Mouse (Mus musculus): ENCODE measurements at regions not wholly inside any gene's neighbourhood (a gene's known extent, or its start where the extent isn't known, plus 50 kb on each side); places are given as distances from the start of the nearest gene placed in this dataset.

DNA sequence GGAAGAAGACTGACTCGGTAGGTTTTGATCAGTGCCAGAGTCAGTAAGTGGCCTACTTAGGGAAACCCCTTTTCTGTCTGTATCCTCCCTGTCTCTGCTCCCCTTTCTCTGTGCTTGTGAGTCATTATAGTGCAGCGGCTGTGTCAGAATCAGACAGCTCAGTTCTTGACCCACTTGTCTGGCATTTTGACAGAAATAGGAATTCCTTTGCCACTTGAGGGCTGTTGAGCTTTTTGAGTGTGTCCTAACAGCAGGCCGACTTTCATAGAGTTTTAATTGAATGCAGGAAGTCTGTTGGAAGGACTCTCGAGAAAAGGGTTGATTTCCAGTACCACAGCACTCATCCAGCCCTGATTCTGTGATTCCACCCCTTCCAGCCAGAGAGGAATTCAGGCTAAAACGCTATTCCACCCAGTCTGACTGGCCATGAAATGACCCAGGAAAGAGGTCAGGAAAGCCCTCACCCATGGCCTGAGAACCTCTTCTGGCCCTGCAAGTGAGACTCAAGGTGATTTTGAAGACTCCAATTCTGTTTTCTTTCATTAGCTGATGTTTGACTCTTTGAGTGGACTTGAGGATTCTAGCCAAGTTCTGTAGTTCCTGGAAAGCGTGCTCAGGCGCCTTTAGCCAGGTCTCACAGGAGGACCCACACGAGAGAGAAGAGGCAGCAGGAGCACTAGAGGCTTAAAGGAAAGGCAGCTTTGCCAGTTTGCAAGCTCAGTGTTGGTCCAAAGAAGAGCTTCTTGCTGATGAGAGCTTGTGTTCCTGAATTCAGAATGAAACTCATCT lies 95.6 kb upstream of the Opcml start:
- H3K36me3 ChIP-seq (ENCODE audit: control insufficient read depth, insufficient read depth, low read length): no peaks in the 10 kb centered on the region
- TF ChIP-seq POLR2A (IDR thresholded peaks at IDR 0.05; ENCODE audit: control insufficient read depth, low read depth, low read length): no peak
- TF ChIP-seq CTCF (IDR thresholded peaks at IDR 0.05; ENCODE audit: control insufficient read depth, insufficient read depth, insufficient replicate concordance, low read depth, low read length): no peak
- H3K4me1 ChIP-seq (ENCODE audit: control insufficient read depth, insufficient read depth, low read length): no peaks in the 10 kb centered on the region
- no peak overlapping the region for H3K27ac ChIP-seq (ENCODE audit: control insufficient read depth, insufficient read depth, low read depth, low read length)
- no peaks in the 10 kb centered on the region for H3K27me3 ChIP-seq (ENCODE audit: control insufficient read depth, insufficient read depth, low read length)
- H3K4me3 ChIP-seq (ENCODE audit: control insufficient read depth, low read depth, low read length): no peak overlapping the region

DNA sequence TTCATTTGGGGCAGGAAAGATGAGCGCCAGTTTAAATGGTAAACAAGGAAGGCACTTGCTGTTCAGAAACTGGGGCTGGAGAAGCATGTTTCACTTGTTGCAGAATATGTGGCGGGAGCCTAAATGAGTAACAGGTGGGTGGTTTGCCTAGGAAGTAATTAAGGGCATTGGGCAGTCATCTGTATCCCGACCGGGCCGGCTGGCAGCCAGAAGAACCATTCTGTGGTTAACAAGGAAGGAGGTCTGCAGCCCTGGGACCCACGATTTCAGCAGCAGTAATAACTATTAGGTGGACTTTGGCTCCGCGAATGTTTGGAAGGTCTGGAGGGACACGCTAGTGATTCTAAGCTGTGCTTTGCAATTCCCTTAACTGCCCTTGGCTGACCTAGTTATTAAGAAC lies 89.0 kb upstream of the Opcml start:
- no peak overlapping the region for H3K4me3 ChIP-seq (ENCODE audit: control insufficient read depth, low read depth, low read length)
- TF ChIP-seq CTCF (IDR thresholded peaks at IDR 0.05; ENCODE audit: control insufficient read depth, insufficient read depth, insufficient replicate concordance, low read depth, low read length) (no peak), POLR2A (IDR thresholded peaks at IDR 0.05; ENCODE audit: control insufficient read depth, low read depth, low read length) (no peak)
- H3K36me3 ChIP-seq (ENCODE audit: control insufficient read depth, insufficient read depth, low read length): no peaks in the 10 kb centered on the region
- H3K4me1 ChIP-seq (ENCODE audit: control insufficient read depth, insufficient read depth, low read length): no peaks in the 10 kb centered on the region
- no peak overlapping the region for H3K27ac ChIP-seq (ENCODE audit: control insufficient read depth, insufficient read depth, low read depth, low read length)
- H3K27me3 ChIP-seq (ENCODE audit: control insufficient read depth, insufficient read depth, low read length): no peaks in the 10 kb centered on the region

- no peaks in the 10 kb centered on the region for H3K27me3 ChIP-seq (ENCODE audit: control insufficient read depth, insufficient read depth, low read length)
- no peaks in the 10 kb centered on the region for H3K4me1 ChIP-seq (ENCODE audit: control insufficient read depth, insufficient read depth, low read length)
- no peak overlapping the region for H3K4me3 ChIP-seq (ENCODE audit: control insufficient read depth, low read depth, low read length)
- H3K36me3 ChIP-seq (ENCODE audit: control insufficient read depth, insufficient read depth, low read length): no peaks in the 10 kb centered on the region
- no peak for TF ChIP-seq POLR2A (IDR thresholded peaks at IDR 0.05; ENCODE audit: control insufficient read depth, low read depth, low read length)
- TF ChIP-seq CTCF (IDR thresholded peaks at IDR 0.05; ENCODE audit: control insufficient read depth, insufficient read depth, insufficient replicate concordance, low read depth, low read length): no peak
- H3K27ac ChIP-seq (ENCODE audit: control insufficient read depth, insufficient read depth, low read depth, low read length): no peak overlapping the region
These were observed 88.4 kb upstream of the Opcml start for GRCm38 (mm10) chr9:27702140-27702539.

DNA sequence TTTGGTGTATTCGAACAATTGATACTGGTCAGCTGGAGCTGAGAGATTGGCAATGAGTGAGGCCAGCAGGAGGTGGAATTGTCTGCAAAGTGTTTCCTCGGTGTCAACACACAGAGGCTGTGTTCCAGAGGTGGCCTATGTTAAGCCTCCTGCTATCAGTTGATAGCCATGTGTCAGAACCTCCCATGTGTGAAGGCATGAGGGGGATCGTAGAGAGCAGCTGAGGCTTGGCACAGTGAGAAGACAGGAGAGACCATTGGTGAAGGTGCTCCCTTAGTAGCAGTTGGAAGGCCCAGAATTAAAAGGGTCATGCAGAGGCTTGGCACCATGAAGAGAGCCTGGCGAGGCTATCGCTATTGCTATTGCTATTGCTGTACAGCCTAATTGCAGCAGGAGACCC lies 86.6 kb upstream of the Opcml start:
- Histone ChIP-seq H3K4me3 (ENCODE audit: control insufficient read depth, low read depth, low read length) (no peak overlapping the region), H3K27me3 (ENCODE audit: control insufficient read depth, insufficient read depth, low read length) (no peaks in the 10 kb centered on the region), H3K27ac (ENCODE audit: control insufficient read depth, insufficient read depth, low read depth, low read length) (no peak overlapping the region), H3K4me1 (ENCODE audit: control insufficient read depth, insufficient read depth, low read length) (no peaks in the 10 kb centered on the region), H3K36me3 (ENCODE audit: control insufficient read depth, insufficient read depth, low read length) (no peaks in the 10 kb centered on the region)
- no peak for TF ChIP-seq CTCF (IDR thresholded peaks at IDR 0.05; ENCODE audit: control insufficient read depth, insufficient read depth, insufficient replicate concordance, low read depth, low read length)
- no peak for TF ChIP-seq POLR2A (IDR thresholded peaks at IDR 0.05; ENCODE audit: control insufficient read depth, low read depth, low read length)

GRCm38 (mm10) chr9:27723840-27724408 lies 66.7 kb upstream of the Opcml start:
- no peaks in the 10 kb centered on the region for H3K4me1 ChIP-seq (ENCODE audit: control insufficient read depth, insufficient read depth, low read length)
- H3K27me3 ChIP-seq (ENCODE audit: control insufficient read depth, insufficient read depth, low read length): no peaks in the 10 kb centered on the region
- H3K36me3 ChIP-seq (ENCODE audit: control insufficient read depth, insufficient read depth, low read length): no peaks in the 10 kb centered on the region
- no peak overlapping the region for H3K27ac ChIP-seq (ENCODE audit: control insufficient read depth, insufficient read depth, low read depth, low read length)
- H3K4me3 ChIP-seq (ENCODE audit: control insufficient read depth, low read depth, low read length): no peak overlapping the region
- TF ChIP-seq POLR2A (IDR thresholded peaks at IDR 0.05; ENCODE audit: control insufficient read depth, low read depth, low read length) (no peak), CTCF (IDR thresholded peaks at IDR 0.05; ENCODE audit: control insufficient read depth, insufficient read depth, insufficient replicate concordance, low read depth, low read length) (no peak)

DNA sequence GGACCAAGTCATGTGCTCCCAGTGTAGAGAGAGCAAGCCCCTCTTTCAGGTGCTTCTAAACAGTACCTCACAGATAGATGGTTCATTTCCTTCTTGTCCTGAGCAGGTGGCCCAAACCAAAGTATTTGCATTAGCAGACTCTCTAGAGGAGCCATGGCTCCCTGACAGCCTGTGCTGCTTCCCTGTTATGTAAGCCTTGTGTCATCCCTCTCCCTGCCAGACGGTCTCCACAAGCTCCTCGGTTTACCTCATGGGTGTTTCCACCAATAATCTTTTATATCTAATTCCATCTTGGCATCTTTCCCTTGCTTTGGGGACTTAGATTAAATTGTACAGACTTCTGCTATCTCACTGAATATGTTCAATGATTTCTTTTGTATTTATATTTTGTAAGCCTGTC lies 66.0 kb upstream of the Opcml start:
- TF ChIP-seq CTCF (IDR thresholded peaks at IDR 0.05; ENCODE audit: control insufficient read depth, insufficient read depth, insufficient replicate concordance, low read depth, low read length): no peak
- TF ChIP-seq POLR2A (IDR thresholded peaks at IDR 0.05; ENCODE audit: control insufficient read depth, low read depth, low read length): no peak
- H3K27ac ChIP-seq (ENCODE audit: control insufficient read depth, insufficient read depth, low read depth, low read length): no peak overlapping the region
- no peaks in the 10 kb centered on the region for H3K4me1 ChIP-seq (ENCODE audit: control insufficient read depth, insufficient read depth, low read length)
- no peak overlapping the region for H3K4me3 ChIP-seq (ENCODE audit: control insufficient read depth, low read depth, low read length)
- no peaks in the 10 kb centered on the region for H3K36me3 ChIP-seq (ENCODE audit: control insufficient read depth, insufficient read depth, low read length)
- H3K27me3 ChIP-seq (ENCODE audit: control insufficient read depth, insufficient read depth, low read length): no peaks in the 10 kb centered on the region

DNA sequence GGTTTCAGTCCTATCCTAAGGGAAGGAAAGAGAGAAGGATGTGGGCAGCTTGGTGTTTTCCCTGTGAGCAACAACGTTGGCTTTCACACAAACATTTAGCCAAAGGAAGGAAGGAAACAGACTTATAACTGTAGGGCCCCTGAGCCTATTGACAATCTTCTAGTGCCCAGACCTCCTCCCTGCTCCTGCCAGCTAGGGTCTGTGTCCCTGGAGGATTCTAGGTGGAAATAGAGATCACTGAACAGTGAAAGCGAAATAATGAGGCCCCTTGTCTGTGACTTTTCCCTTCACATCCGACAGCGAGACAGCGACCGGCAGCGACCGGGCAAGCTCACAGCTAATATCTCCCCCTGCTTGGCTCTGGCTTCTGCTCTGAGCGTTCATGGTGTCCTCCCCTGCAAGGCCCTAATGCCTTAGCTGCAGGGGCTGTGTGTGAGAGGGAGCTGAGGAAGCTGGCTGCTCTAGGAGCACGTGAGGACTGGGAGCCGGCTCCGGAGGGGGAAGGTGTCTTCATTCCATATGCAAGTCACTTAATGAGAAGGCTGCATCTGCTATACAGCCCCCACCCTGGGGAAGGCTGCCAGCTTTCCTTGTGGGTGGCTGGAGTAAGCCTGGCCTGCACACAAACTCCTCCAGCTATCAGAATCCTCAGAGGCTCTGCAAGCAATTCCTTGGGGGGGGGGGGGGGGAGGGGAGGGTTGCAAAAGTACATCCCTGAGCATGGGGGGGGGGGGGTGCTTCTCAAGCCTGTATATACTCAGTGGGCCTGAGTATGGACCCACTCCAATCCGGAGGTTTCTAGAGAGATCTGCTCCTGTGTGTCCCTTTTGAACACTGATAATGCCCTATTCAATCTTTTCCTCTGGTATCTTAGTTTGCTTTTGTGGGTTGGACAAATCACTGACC lies 61.7 kb upstream of the Opcml start:
- Histone ChIP-seq H3K27ac (ENCODE audit: control insufficient read depth, insufficient read depth, low read depth, low read length) (no peak overlapping the region), H3K27me3 (ENCODE audit: control insufficient read depth, insufficient read depth, low read length) (no peaks in the 10 kb centered on the region), H3K4me1 (ENCODE audit: control insufficient read depth, insufficient read depth, low read length) (no peaks in the 10 kb centered on the region), H3K4me3 (ENCODE audit: control insufficient read depth, low read depth, low read length) (no peak overlapping the region), H3K36me3 (ENCODE audit: control insufficient read depth, insufficient read depth, low read length) (no peaks in the 10 kb centered on the region)
- TF ChIP-seq POLR2A (IDR thresholded peaks at IDR 0.05; ENCODE audit: control insufficient read depth, low read depth, low read length): no peak
- no peak for TF ChIP-seq CTCF (IDR thresholded peaks at IDR 0.05; ENCODE audit: control insufficient read depth, insufficient read depth, insufficient replicate concordance, low read depth, low read length)
